Mouse (Mus musculus) erythroblast, embryonic 14.5 days (primary cell): Measurements from ENCODE around the gene Trim56.

ENCODE experiments used
- GATA1 ChIP-seq: IDR thresholded peaks from 2 replicates; pipeline ENCODE4 v1.6.1; 2012; ENCODE audit warnings: low read length, inconsistent platforms, mixed read lengths
- TAL1 ChIP-seq: IDR thresholded peaks from 3 replicates; pipeline ENCODE4 v1.6.1; 2012; ENCODE audit warnings: low read length, inconsistent platforms, mixed read lengths

DNA sequence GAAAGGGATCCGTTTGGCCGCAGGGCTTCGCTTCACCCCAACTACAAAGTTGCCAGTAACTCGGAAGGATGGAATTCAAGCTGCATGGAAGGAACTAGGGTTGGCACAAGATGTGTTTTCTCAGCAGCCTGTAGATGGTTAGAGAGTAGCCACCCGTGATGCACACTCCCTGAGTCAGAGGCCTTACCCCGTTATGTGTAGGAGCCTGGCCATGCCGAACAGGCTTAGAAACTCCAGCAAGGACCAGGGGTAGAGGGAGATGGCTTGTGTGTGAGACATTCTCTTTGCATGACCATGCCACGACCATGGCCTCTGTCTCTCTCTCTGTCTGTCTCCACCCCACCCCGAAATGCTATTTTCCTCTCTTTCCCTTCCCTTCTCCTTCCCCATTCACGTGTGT, 13.9 kb downstream of the Trim56 start:
- TF ChIP-seq TAL1 (no peak), GATA1 (no peak)
